Mouse (Mus musculus) cerebellum, adult 9-11 months (tissue): ENCODE data around the gene Dll1.

ENCODE experiments used
- DNase-seq: peaks from one replicate; pipeline ENCODE4 v3.0.0; 2022

Dll1 gene

DNA sequence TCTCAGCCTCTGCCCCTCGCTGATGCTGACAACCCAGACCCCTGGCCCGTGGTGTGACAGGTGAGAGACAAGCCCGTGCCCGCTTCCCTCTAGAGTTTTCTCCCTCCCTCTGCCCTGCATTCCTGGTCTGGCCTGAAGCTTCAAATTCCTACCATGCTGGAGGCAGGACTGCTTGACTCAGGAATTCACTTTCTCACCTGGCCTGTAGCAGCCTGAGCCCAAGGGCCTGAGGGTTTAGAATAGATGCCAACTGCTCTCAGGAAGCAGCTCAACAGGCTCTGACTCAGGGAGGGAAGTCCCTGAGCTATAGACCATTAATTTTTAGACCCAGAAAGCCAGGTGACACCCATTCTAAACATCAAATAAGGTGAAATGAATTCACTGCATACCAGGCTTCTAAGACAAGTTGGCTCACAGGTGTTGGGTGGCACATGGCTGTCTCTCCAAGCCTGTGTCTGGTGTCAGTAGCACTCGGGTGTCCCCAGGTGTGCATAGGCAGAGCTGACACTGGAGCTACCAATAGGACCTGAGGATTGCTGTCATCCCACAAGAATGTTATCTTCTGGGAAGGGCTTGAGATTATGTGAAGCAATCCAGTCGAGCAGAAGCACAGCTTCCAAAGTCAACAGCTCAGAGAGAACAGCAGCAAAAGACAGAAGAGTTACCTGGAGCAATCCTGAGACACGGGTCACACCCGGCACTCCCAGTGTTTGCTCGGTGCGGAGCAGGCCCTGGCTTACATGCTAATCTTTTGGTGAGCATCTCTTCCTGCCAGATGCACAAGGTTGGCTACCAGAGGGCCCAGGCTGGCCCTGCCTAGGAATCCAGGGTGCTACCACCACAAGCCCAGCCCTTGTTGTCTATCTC is 50.5 kb downstream of the Dll1 start:
- no peak for DNase-seq

GRCm38 (mm10) chr17:15323191-15323834 is 53.4 kb downstream of the Dll1 start:
- DNase-seq: no peak
